Mouse (Mus musculus): ENCODE measurements around the gene Npepl1.

DNA sequence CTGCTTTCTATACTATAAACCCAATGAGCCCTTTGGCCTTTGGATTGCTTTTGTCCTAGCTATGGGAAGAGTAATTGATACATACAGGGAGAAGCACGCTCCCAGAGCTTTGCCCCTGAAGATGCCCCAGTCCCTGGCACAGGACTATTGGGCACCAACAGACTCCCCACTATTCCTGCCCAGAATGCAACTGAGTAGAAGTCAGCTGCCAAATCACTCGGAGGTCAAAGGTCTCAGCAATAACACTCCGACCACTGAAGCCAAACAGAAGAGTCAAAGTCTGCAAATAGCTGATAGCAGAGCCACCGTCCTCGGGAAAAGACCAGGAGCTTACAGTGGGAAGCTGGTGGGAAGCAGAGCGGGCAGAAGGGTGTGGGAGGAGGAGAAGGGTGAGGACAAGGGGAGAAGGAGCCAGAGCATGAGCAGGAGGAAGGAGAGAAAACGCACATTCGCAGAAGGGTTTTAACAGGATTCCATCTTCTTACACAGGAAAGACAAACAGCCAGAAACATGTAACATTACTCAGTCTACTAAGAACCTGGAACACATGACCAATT, 22.3 kb downstream of the Npepl1 start:
- no peak for TF ChIP-seq CTCF (IDR thresholded peaks at IDR 0.05; ENCODE audit: low read depth, low read length)
- TF ChIP-seq POLR2A (IDR thresholded peaks at IDR 0.05; ENCODE audit: borderline replicate concordance, low read depth, low read length) = no peak

Data from bone marrow macrophage, adult 2 months (primary cell).